Mouse (Mus musculus): ENCODE measurements at regions not wholly inside any gene's neighbourhood (a gene's known extent, or its start where the extent isn't known, plus 50 kb on each side); places are given as distances from the start of the nearest gene placed in this dataset.
A peak's percentile ranks its signal among the peaks of the same experiment; 100 is the strongest.

- Histone ChIP-seq H3K36me3 (no peaks in the 10 kb centered on the region), H3K27ac (no peak overlapping the region), H3K4me2 (replicated peaks) (no peak overlapping the region), H3K9me3 (no peaks in the 10 kb centered on the region), H3K4me1 (no peaks in the 10 kb centered on the region), H3K4me3 (no peak overlapping the region), H3K27me3 (no peaks in the 10 kb centered on the region), H3K9ac (no peak overlapping the region)
- WGBS, result 86% methylated on average over 6 of the region's 6 CpGs
- ATAC-seq (ENCODE audit: insufficient number of reproducible peaks, insufficient read depth, low FRiP score, low TSS enrichment), result no peak
Observed at GRCm38 (mm10) chr3:36332016-36332415, 109.9 kb upstream of the Qrfpr start.

GRCm38 (mm10) chr3:36330656-36331055, 108.5 kb upstream of the Qrfpr start:
- ATAC-seq (ENCODE audit: insufficient number of reproducible peaks, insufficient read depth, low FRiP score, low TSS enrichment), result no peak
- Histone ChIP-seq H3K27me3 (no peaks in the 10 kb centered on the region), H3K4me3 (no peak overlapping the region), H3K4me1 (no peaks in the 10 kb centered on the region), H3K27ac (no peak overlapping the region), H3K9me3 (no peaks in the 10 kb centered on the region), H3K36me3 (no peaks in the 10 kb centered on the region), H3K9ac (no peak overlapping the region), H3K4me2 (replicated peaks) (no peak overlapping the region)
- 23% methylated on average over 9 of the region's 9 CpGs for WGBS

- 87% methylated on average over 7 of the region's 7 CpGs for WGBS
- Histone ChIP-seq H3K4me2 (replicated peaks) (no peak overlapping the region), H3K27me3 (no peaks in the 10 kb centered on the region), H3K27ac (no peak overlapping the region), H3K9me3 (no peaks in the 10 kb centered on the region), H3K9ac (no peak overlapping the region), H3K4me1 (no peaks in the 10 kb centered on the region), H3K4me3 (no peak overlapping the region), H3K36me3 (no peaks in the 10 kb centered on the region)
- no peak for ATAC-seq (ENCODE audit: insufficient number of reproducible peaks, insufficient read depth, low FRiP score, low TSS enrichment)
Observed at GRCm38 (mm10) chr3:36329631-36330030, 107.5 kb upstream of the Qrfpr start.

GRCm38 (mm10) chr3:36328927-36329326, 106.8 kb upstream of the Qrfpr start:
- no peaks in the 10 kb centered on the region for H3K4me1 ChIP-seq
- 73% methylated on average over 2 of the region's 2 CpGs for WGBS
- no peaks in the 10 kb centered on the region for H3K27me3 ChIP-seq
- no peak overlapping the region for H3K27ac ChIP-seq
- no peak overlapping the region for H3K9ac ChIP-seq
- H3K9me3 ChIP-seq, result no peaks in the 10 kb centered on the region
- no peak overlapping the region for H3K4me3 ChIP-seq
- no peak for ATAC-seq (ENCODE audit: insufficient number of reproducible peaks, insufficient read depth, low FRiP score, low TSS enrichment)
- H3K36me3 ChIP-seq, result no peaks in the 10 kb centered on the region
- H3K4me2 ChIP-seq (replicated peaks), result no peak overlapping the region

GRCm38 (mm10) chr3:36318635-36319034, 96.5 kb upstream of the Qrfpr start:
- no peaks in the 10 kb centered on the region for H3K36me3 ChIP-seq
- H3K4me2 ChIP-seq (replicated peaks), result no peak overlapping the region
- ATAC-seq (ENCODE audit: insufficient number of reproducible peaks, insufficient read depth, low FRiP score, low TSS enrichment), result no peak
- H3K4me1 ChIP-seq, result no peaks in the 10 kb centered on the region
- no peaks in the 10 kb centered on the region for H3K9me3 ChIP-seq
- no peak overlapping the region for H3K27ac ChIP-seq
- no peaks in the 10 kb centered on the region for H3K27me3 ChIP-seq
- no peak overlapping the region for H3K9ac ChIP-seq
- no peak overlapping the region for H3K4me3 ChIP-seq

- Histone ChIP-seq H3K27ac (no peak overlapping the region), H3K9ac (no peak overlapping the region), H3K4me3 (no peak overlapping the region), H3K27me3 (no peaks in the 10 kb centered on the region), H3K4me1 (peaks cover 3% of the 10 kb centered on the region; the same call in 1 of the 2 replicates), H3K4me2 (replicated peaks) (peak overlapping the region; percentile 29), H3K36me3 (no peaks in the 10 kb centered on the region), H3K9me3 (no peaks in the 10 kb centered on the region)
- no peak for ATAC-seq (ENCODE audit: insufficient number of reproducible peaks, insufficient read depth, low FRiP score, low TSS enrichment)
- 5% methylated on average over 3 of the region's 3 CpGs for WGBS
Observed at GRCm38 (mm10) chr3:36311337-36311736, 89.2 kb upstream of the Qrfpr start.

GRCm38 (mm10) chr3:36310642-36311267, 88.6 kb upstream of the Qrfpr start:
- Histone ChIP-seq H3K9ac (no peak overlapping the region), H3K27me3 (no peaks in the 10 kb centered on the region), H3K4me2 (replicated peaks) (peak overlapping the region; percentile 29), H3K4me3 (no peak overlapping the region), H3K4me1 (peaks cover 3% of the 10 kb centered on the region; the same call in 1 of the 2 replicates), H3K9me3 (no peaks in the 10 kb centered on the region), H3K36me3 (no peaks in the 10 kb centered on the region), H3K27ac (no peak overlapping the region)
- under 1% methylated on average over 9 of the region's 9 CpGs for WGBS
- peak; percentile 72; the same call in 1 of the 2 replicates for ATAC-seq (ENCODE audit: insufficient number of reproducible peaks, insufficient read depth, low FRiP score, low TSS enrichment)

GRCm38 (mm10) chr3:36296792-36297191, 74.7 kb upstream of the Qrfpr start:
- no peaks in the 10 kb centered on the region for H3K36me3 ChIP-seq
- H3K4me3 ChIP-seq, result no peak overlapping the region
- no peak overlapping the region for H3K27ac ChIP-seq
- no peaks in the 10 kb centered on the region for H3K4me1 ChIP-seq
- WGBS, result 69% methylated on average over 3 of the region's 3 CpGs
- no peaks in the 10 kb centered on the region for H3K27me3 ChIP-seq
- H3K4me2 ChIP-seq (replicated peaks), result no peak overlapping the region
- no peak for ATAC-seq (ENCODE audit: insufficient number of reproducible peaks, insufficient read depth, low FRiP score, low TSS enrichment)
- no peaks in the 10 kb centered on the region for H3K9me3 ChIP-seq
- H3K9ac ChIP-seq, result no peak overlapping the region

GRCm38 (mm10) chr3:36291971-36292370, 69.9 kb upstream of the Qrfpr start:
- Histone ChIP-seq H3K27me3 (no peaks in the 10 kb centered on the region), H3K27ac (no peak overlapping the region), H3K4me2 (replicated peaks) (no peak overlapping the region), H3K9me3 (no peaks in the 10 kb centered on the region), H3K4me1 (no peaks in the 10 kb centered on the region), H3K9ac (no peak overlapping the region), H3K36me3 (no peaks in the 10 kb centered on the region), H3K4me3 (no peak overlapping the region)
- ATAC-seq (ENCODE audit: insufficient number of reproducible peaks, insufficient read depth, low FRiP score, low TSS enrichment), result no peak
- 96% methylated on average over 4 of the region's 4 CpGs for WGBS

GRCm38 (mm10) chr3:36284066-36284465, 62.0 kb upstream of the Qrfpr start:
- peaks cover 4% of the 10 kb centered on the region; the same call in 1 of the 2 replicates for H3K9me3 ChIP-seq
- no peak overlapping the region for H3K9ac ChIP-seq
- no peak for ATAC-seq (ENCODE audit: insufficient number of reproducible peaks, insufficient read depth, low FRiP score, low TSS enrichment)
- no peaks in the 10 kb centered on the region for H3K27me3 ChIP-seq
- 75% methylated on average over 5 of the region's 5 CpGs for WGBS
- H3K4me1 ChIP-seq, result no peaks in the 10 kb centered on the region
- no peak overlapping the region for H3K27ac ChIP-seq
- no peak overlapping the region for H3K4me2 ChIP-seq (replicated peaks)
- no peaks in the 10 kb centered on the region for H3K36me3 ChIP-seq
- no peak overlapping the region for H3K4me3 ChIP-seq

GRCm38 (mm10) chr3:36275502-36275901, 53.4 kb upstream of the Qrfpr start:
- ATAC-seq (ENCODE audit: insufficient number of reproducible peaks, insufficient read depth, low FRiP score, low TSS enrichment), result no peak
- no peak overlapping the region for H3K9ac ChIP-seq
- WGBS, result 52% methylated on average over 1 of the region's 1 CpGs
- no peaks in the 10 kb centered on the region for H3K4me1 ChIP-seq
- no peaks in the 10 kb centered on the region for H3K9me3 ChIP-seq
- H3K27me3 ChIP-seq, result no peaks in the 10 kb centered on the region
- no peak overlapping the region for H3K4me2 ChIP-seq (replicated peaks)
- no peaks in the 10 kb centered on the region for H3K36me3 ChIP-seq
- no peak overlapping the region for H3K4me3 ChIP-seq
- no peak overlapping the region for H3K27ac ChIP-seq
